Mouse (Mus musculus) heart, postnatal 0 days (tissue): ENCODE measurements around the gene Sars. TPM values are rescaled to one million over a fixed set of nuclear protein-coding genes. Genes with fewer than 3 reads are reported as not detected.

Experiments used
- ATAC-seq: fragments of 200-750 bp; cut with Nextera tagmentation; 2 replicates; pipeline ENCODE4 v1.8.0; 2017; ENCODE audit warnings: low read depth, moderate number of reproducible peaks, moderate library complexity; ENCODE audit not compliant: insufficient read depth
- DNase-seq: peaks from one replicate; pipeline ENCODE4 v3.0.0-alpha.2; 2016; ENCODE audit warnings: low spot score
- H3K27ac ChIP-seq: fragments of 300-500 bp; sonication (generic); 2 replicates; pipeline ENCODE4 v1.5.1; 2014; ENCODE audit warnings: low read depth, mild to moderate bottlenecking
- H3K27me3 ChIP-seq: fragments of 300-500 bp; sonication (generic); 2 replicates; pipeline ENCODE4 v1.6.1; 2014; ENCODE audit warnings: low read length, mixed read lengths; ENCODE audit not compliant: control insufficient read depth, insufficient read depth
- H3K36me3 ChIP-seq: fragments of 300-500 bp; sonication (generic); replicated peaks from 2 replicates; pipeline ENCODE4 v1.6.1; 2014; ENCODE audit warnings: low read length, mixed read lengths; ENCODE audit not compliant: control insufficient read depth, insufficient read depth
- H3K4me1 ChIP-seq: fragments of 300-500 bp; sonication (generic); 2 replicates; pipeline ENCODE4 v1.6.1; 2014; ENCODE audit warnings: antibody characterized with exemption; ENCODE audit not compliant: control insufficient read depth, insufficient read depth
- H3K4me2 ChIP-seq: fragments of 300-500 bp; sonication (generic); 2 replicates; pipeline ENCODE4 v1.6.1; 2014; ENCODE audit warnings: low read depth, mild to moderate bottlenecking, low read length, moderate library complexity
- H3K4me3 ChIP-seq: fragments of 300-500 bp; sonication (generic); 2 replicates; pipeline ENCODE4 v1.5.1; 2014; ENCODE audit warnings: low read depth, low read length
- H3K9ac ChIP-seq: fragments of 300-500 bp; sonication (generic); replicated peaks from 2 replicates; pipeline ENCODE4 v1.6.1; 2014; ENCODE audit warnings: low read depth, low read length, mixed read lengths
- H3K9me3 ChIP-seq: fragments of 300-500 bp; sonication (generic); replicated peaks from 2 replicates; pipeline ENCODE4 v1.6.1; 2016; ENCODE audit warnings: low read length; ENCODE audit not compliant: control insufficient read depth
- CTCF ChIP-seq: IDR thresholded peaks from 2 replicates; pipeline ENCODE4 v1.5.1; 2016; ENCODE audit warnings: antibody characterized with exemption, control low read depth, low read depth
- EP300 ChIP-seq: IDR thresholded peaks from 2 replicates; pipeline ENCODE4 v1.6.1; 2016; ENCODE audit warnings: antibody characterized with exemption, low read depth
- WGBS: fragments of 180-500 bp; shearing (Covaris S2); extraction: QIAGEN DNeasy Blood & Tissue Kit; methylation state at CpG from one replicate; pipeline ENCODE4 v1.1.7; 2014; 5-methylcytosine and 5-hydroxymethylcytosine counted together
- polyA plus RNA-seq: library from polyadenylated mRNA; unstranded; fragments of >200 nt; fragmentation: Nextera tagmentation; extraction: Ambion mirVana; gene quantifications from 2 replicates; pipeline ENCODE4 v1.2.1, GENCODE M21; 2015
- total RNA-seq: library from RNA; depleted of rRNA; stranded (reverse); fragments of >200 nt; gene quantifications from 2 replicates; pipeline ENCODE4 v1.2.3, GENCODE M21; 2014; ENCODE audit warnings: low replicate concordance; rRNA removed

Gene Sars
- total and polyA plus RNA-seq, 2 experiments from 2014 or later, result 40.3 to 77.7 TPM

DNA sequence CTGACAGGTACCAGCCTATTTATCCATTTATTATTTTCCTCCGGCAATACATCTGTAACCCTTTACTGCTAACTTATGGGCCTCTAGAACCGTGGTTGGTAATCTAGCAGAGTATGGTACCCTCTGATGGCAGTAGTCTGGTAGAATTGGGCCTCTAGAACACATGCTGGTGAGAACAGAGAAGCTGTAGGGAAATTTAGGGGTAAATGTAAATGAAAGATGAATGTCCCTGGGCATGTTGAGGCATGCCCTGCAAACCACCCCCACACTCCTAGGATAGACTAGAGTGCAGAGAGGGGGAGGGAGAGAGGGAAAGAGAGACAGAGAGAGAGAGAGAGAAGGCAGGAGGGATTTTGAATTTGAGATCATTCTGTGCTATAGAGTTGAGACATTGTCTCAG is 60.6 kb downstream of the Sars start:
- H3K27ac ChIP-seq, result no peak overlapping the region
- no peaks in the 10 kb centered on the region for H3K9me3 ChIP-seq
- H3K36me3 ChIP-seq, result no peaks in the 10 kb centered on the region; the same call in 1 of the 2 replicates
- TF ChIP-seq CTCF, result no peak
- no peak for ATAC-seq
- no peak overlapping the region; the same call in 1 of the 2 replicates for H3K9ac ChIP-seq
- H3K4me3 ChIP-seq, result peak overlapping the region; percentile 62
- no peaks in the 10 kb centered on the region for H3K27me3 ChIP-seq
- 53% methylated on average over 2 of the region's 2 CpGs for WGBS
- H3K4me2 ChIP-seq, result peak overlapping the region; percentile 75
- H3K4me1 ChIP-seq, result peaks cover 16% of the 10 kb centered on the region
- no peak for DNase-seq

- peak; percentile 87 for ATAC-seq
- no peaks in the 10 kb centered on the region for H3K27me3 ChIP-seq
- H3K36me3 ChIP-seq, result no peaks in the 10 kb centered on the region; the same call in 1 of the 2 replicates
- TF ChIP-seq CTCF (no peak), EP300 (no peak)
- peak within 1 kb of the TSS; percentile 75 for H3K4me2 ChIP-seq
- peak within 1 kb of the TSS; percentile 43; the same call in 1 of the 2 replicates for H3K9ac ChIP-seq
- DNase-seq, result peak; percentile 94
- H3K9me3 ChIP-seq, result no peaks in the 10 kb centered on the region
- H3K4me1 ChIP-seq, result peaks cover 16% of the 10 kb centered on the region
- peak within 1 kb of the TSS; percentile 31; the same call in 1 of the 2 replicates for H3K27ac ChIP-seq
- WGBS, result 2% methylated on average over 44 of the region's 44 CpGs
- peak within 1 kb of the TSS; percentile 62 for H3K4me3 ChIP-seq
These were observed 61.3 kb downstream of the Sars start, which contains the start of gene Psrc1 for GRCm38 (mm10) chr3:108383485-108384354. Gene Psrc1, plus strand, starts transcription at chr3:108383839.

GRCm38 (mm10) chr3:108381945-108382875 is 62.8 kb downstream of the Sars start:
- TF ChIP-seq CTCF (no peak), EP300 (no peak)
- Histone ChIP-seq H3K9me3 (no peaks in the 10 kb centered on the region), H3K4me1 (peaks cover 16% of the 10 kb centered on the region), H3K27me3 (no peaks in the 10 kb centered on the region), H3K4me2 (peak overlapping the region; percentile 33), H3K36me3 (no peaks in the 10 kb centered on the region; the same call in 1 of the 2 replicates), H3K27ac (peak overlapping the region; percentile 31), H3K4me3 (peak overlapping the region; percentile 11), H3K9ac (no peak overlapping the region)
- 53% methylated on average over 14 of the region's 14 CpGs for WGBS
- DNase-seq, result peak; percentile 35
- ATAC-seq, result no peak

DNA sequence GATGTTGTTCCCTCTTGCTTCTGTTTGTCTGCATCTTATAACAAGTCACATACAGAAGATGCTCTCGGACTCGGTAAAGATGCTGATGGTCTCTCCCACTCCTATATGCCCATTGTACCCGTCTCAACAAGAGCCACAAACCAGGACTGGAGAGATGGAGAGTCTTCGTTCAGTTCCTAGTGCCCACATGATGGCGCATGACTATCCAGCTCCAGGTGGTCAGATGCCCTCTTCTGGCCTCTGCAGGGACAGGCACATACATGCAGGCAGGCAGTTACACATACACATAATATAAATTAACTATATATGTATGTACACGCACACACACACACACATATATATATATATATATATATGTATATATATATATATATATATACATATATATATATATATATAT is 64.3 kb downstream of the Sars start:
- H3K9me3 ChIP-seq, result no peaks in the 10 kb centered on the region
- DNase-seq (no peak), ATAC-seq (no peak)
- TF ChIP-seq EP300 (no peak), CTCF (peak; percentile 52)
- no peak overlapping the region for H3K4me2 ChIP-seq
- WGBS, result 89% methylated on average over 6 of the region's 6 CpGs
- no peak overlapping the region for H3K27ac ChIP-seq
- no peak overlapping the region for H3K4me3 ChIP-seq
- H3K27me3 ChIP-seq, result no peaks in the 10 kb centered on the region
- H3K9ac ChIP-seq, result no peak overlapping the region
- no peaks in the 10 kb centered on the region for H3K36me3 ChIP-seq
- H3K4me1 ChIP-seq, result peaks cover 16% of the 10 kb centered on the region

DNA sequence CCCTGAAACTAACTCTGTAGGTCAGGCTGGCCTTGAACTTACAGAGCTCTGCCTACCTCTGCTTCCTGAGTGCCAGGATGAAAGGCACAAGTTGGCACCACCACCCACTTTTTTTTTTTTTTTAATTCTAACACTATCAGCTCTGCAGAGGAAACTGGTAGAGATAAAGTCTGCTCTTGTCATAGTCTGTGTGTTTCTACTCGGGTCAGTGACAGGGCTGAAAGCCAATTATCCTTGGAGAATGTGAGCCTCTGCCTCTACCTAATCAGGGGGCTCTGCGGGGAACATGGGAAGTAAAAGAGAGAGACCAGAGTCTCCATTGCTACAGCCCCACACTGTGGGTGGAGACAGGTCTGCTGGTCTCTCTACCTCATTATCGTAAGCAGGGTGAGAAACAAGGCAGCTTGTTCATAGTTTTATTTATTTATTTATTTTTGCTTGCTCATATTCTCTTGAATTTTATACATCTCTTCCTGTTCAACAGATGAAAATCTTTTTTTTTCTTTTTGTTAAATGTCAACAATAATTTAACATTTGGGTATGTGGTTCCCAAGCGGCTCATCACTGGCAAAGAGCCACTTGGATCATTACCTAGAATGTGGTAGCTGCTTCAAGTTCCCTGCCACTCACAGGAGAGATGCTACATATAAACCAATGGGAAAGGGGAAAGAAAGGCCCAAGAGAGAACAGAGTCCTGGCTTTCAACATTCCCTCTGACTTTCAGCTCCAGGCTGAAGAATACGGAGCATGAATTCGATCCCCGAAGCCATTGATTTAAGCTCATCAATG is 65.9 kb downstream of the Sars start:
- TF ChIP-seq CTCF, result no peak
- TF ChIP-seq EP300, result no peak
- 51% methylated on average over 7 of the region's 7 CpGs for WGBS
- H3K36me3 ChIP-seq, result no peaks in the 10 kb centered on the region
- H3K4me2 ChIP-seq, result no peak overlapping the region
- H3K4me1 ChIP-seq, result peaks cover 14% of the 10 kb centered on the region
- H3K9ac ChIP-seq, result no peak overlapping the region
- H3K27me3 ChIP-seq, result no peaks in the 10 kb centered on the region
- H3K9me3 ChIP-seq, result no peaks in the 10 kb centered on the region
- ATAC-seq (no peak), DNase-seq (no peak)
- no peak overlapping the region for H3K4me3 ChIP-seq
- no peak overlapping the region for H3K27ac ChIP-seq

Other genes with a start within 250 kb of the Sars start
- 4.0 and 4.7 TPM in 2 replicates for gene Cyb561d1, start 244.0 kb downstream of the Sars start, total RNA-seq
- 3.4 and 3.5 TPM in 2 replicates for gene Cyb561d1, start 244.0 kb downstream of the Sars start, polyA plus RNA-seq
- gene Atxn7l2, start 234.3 kb downstream of the Sars start, total RNA-seq, result 3.1 and 6.0 TPM in 2 replicates
- 4.1 and 4.3 TPM in 2 replicates for gene Atxn7l2, start 234.3 kb downstream of the Sars start, polyA plus RNA-seq
- 1.8 and 2.0 TPM in 2 replicates for gene Sypl2, start 218.6 kb downstream of the Sars start, total RNA-seq
- 0.56 and 0.65 TPM in 2 replicates for gene Sypl2, start 218.6 kb downstream of the Sars start, polyA plus RNA-seq
- gene Psma5, start 188.3 kb downstream of the Sars start, total RNA-seq, result 82.6 and 104 TPM in 2 replicates
- 177 and 180 TPM in 2 replicates for gene Psma5, start 188.3 kb downstream of the Sars start, polyA plus RNA-seq
- 33.5 and 34.4 TPM in 2 replicates for gene Sort1, start 161.1 kb downstream of the Sars start, total RNA-seq
- 6.7 and 7.4 TPM in 2 replicates for gene Sort1, start 161.1 kb downstream of the Sars start, polyA plus RNA-seq
- gene Mybphl, start 80.3 kb downstream of the Sars start, total RNA-seq, result 49.3 and 60.6 TPM in 2 replicates
- gene Mybphl, start 80.3 kb downstream of the Sars start, polyA plus RNA-seq, result 90.0 and 123 TPM in 2 replicates
- gene Psrc1, start 61.4 kb downstream of the Sars start, total RNA-seq, result 8.4 and 17.5 TPM in 2 replicates
- gene Psrc1, start 61.4 kb downstream of the Sars start, polyA plus RNA-seq, result 5.0 and 5.4 TPM in 2 replicates
- gene Celsr2, start 29.7 kb downstream of the Sars start, total RNA-seq, result 3.5 and 5.5 TPM in 2 replicates
- gene Celsr2, start 29.7 kb downstream of the Sars start, polyA plus RNA-seq, result 1.2 and 1.9 TPM in 2 replicates
- not detected in 2 replicates for gene 1700013F07Rik, start 88.9 kb upstream of the Sars start, total RNA-seq
- not detected in 2 replicates for gene 1700013F07Rik, start 88.9 kb upstream of the Sars start, polyA plus RNA-seq
- 0.04 and 0.62 TPM in 2 replicates for gene 5330417C22Rik, start 91.3 kb upstream of the Sars start, total RNA-seq
- 0.34 and 1.6 TPM in 2 replicates for gene 5330417C22Rik, start 91.3 kb upstream of the Sars start, polyA plus RNA-seq
- 22.4 and 34.6 TPM in 2 replicates for gene Tmem167b, start 117.3 kb upstream of the Sars start, total RNA-seq
- gene Tmem167b, start 117.3 kb upstream of the Sars start, polyA plus RNA-seq, result 25.4 and 25.8 TPM in 2 replicates
- 6.0 and 9.9 TPM in 2 replicates for gene Taf13, start 126.5 kb upstream of the Sars start, total RNA-seq
- 29.6 and 30.3 TPM in 2 replicates for gene Taf13, start 126.5 kb upstream of the Sars start, polyA plus RNA-seq
- 4.3 and 8.5 TPM in 2 replicates for gene Wdr47, start 146.1 kb upstream of the Sars start, total RNA-seq
- 4.3 and 5.2 TPM in 2 replicates for gene Wdr47, start 146.1 kb upstream of the Sars start, polyA plus RNA-seq
- 29.8 and 39.4 TPM in 2 replicates for gene Clcc1, start 208.7 kb upstream of the Sars start, total RNA-seq
- gene Clcc1, start 208.7 kb upstream of the Sars start, polyA plus RNA-seq, result 46.4 and 49.1 TPM in 2 replicates